Mouse (Mus musculus): ENCODE results near the gene Nfkbil1.

Nfkbil1 gene

GRCm38 (mm10) chr17:35254241-35255098 is 18.9 kb upstream of the Nfkbil1 start:
- DNase-seq (ENCODE audit: low spot score) = no peak

- DNase-seq (ENCODE audit: low spot score) = no peak
Measured at GRCm38 (mm10) chr17:35253293-35254093, 17.9 kb upstream of the Nfkbil1 start.

DNA sequence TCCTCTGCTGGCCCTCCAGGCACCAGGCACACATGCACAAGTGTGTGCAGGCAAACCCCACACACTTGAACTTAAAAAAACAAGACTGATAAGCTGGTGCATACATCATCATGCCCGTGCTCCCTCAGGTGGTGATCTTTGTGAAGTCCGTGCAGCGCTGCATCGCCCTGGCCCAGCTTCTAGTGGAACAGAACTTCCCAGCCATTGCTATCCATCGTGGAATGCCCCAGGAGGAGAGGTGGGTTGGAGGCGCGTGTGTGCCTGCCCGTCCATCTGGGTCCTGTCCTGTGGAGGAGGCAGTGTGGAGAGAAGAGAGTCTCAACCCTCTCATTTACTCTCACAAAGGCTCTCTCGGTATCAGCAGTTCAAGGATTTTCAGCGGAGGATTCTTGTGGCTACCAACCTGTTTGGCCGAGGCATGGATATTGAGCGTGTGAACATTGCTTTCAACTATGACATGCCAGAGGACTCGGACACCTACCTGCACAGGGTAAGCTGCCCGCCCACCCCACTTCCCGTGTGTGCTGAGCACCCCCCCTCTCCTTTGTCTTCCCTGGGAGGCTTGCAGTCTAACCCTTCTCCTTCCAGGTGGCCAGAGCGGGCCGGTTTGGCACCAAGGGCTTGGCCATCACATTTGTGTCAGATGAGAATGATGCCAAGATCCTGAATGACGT is 17.2 kb upstream of the Nfkbil1 start:
- DNase-seq (ENCODE audit: low spot score) = no peak

GRCm38 (mm10) chr17:35251981-35252380 is 16.4 kb upstream of the Nfkbil1 start:
- no peak for DNase-seq (ENCODE audit: low spot score)

DNA sequence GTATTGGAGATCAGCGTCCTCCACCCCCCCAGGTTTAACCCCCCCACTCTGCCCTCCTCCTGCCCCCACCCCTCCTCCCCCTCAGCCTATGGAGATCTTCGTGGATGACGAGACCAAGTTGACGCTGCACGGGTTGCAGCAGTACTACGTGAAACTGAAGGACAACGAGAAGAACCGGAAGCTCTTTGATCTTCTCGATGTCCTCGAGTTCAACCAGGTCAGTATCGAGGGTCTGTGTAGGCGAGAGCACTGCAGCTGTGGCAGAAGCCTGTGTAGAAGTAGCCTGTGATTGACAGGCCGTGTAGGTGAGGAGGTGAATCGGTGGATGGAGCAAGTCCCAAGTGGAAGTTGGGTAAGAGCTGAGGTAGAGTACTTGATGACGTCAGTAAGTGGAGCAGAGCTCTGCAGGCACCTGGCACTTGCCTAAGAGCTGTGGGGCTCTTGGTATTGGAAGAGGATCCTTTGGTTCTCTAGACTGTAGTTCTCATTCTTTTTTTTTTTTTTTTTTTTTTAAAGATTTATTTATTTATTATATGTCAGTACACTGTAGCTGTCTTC is 15.6 kb upstream of the Nfkbil1 start:
- DNase-seq (ENCODE audit: low spot score) = peak; percentile 89

- no peak for DNase-seq (ENCODE audit: low spot score)
Measured at GRCm38 (mm10) chr17:35250348-35251120, 14.9 kb upstream of the Nfkbil1 start.

DNA sequence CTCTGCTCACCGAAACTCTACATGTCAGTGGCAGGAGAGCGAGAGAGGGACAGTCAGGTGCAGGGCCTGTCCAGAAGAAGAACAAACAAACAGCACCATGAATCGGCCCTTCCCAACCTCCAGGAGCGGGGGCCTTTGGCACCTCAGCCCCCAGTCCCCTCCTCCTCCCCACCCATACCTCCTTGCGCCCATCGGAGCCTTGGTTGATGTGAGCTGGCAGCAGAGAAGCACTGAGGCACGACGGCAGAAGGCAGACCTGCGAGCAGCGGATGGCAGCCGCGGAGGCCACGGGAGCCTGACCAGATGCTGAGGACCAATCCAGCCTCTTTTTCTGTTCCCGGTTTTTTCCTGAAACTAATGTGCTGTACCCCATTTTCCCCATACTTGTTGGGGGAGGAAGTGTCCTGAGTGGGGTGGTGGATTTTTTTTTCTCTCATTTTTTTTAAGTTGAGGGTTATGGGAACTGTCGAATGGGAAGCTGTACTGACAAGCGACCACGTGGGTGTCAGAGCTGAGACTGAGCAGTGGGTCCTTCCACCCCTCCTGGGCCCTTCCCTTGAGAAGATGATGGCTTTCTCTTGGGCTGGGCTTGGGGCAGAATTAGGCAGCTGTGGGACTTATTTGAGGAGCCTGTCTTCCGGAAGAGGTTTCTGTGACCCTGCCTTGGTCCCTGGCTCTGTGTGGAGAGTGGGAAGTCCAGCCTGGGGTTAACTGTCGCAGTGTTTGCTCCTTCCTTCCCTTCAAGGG is 14.0 kb upstream of the Nfkbil1 start:
- no peak for DNase-seq (ENCODE audit: low spot score)

DNA sequence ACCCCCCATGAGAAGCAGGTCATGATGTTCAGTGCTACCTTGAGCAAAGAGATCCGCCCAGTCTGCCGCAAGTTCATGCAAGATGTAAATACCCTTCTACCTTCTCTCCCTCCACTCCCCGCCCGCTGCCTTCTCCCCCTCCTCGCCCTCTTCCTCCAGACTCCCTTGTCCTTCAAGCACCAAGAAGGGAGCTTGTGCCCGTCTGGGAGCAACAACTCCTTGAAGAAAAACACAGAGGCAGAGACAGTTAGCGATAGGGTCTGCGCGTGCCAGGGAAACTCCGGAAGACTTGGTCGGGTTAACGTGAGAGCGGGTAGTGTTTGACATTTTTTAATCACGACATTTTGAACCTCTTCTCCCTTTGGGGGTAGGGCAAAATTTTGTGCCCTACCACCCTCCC is 13.4 kb upstream of the Nfkbil1 start:
- DNase-seq (ENCODE audit: low spot score) = no peak

GRCm38 (mm10) chr17:35247144-35247543 is 11.6 kb upstream of the Nfkbil1 start:
- DNase-seq (ENCODE audit: low spot score) = no peak

DNA sequence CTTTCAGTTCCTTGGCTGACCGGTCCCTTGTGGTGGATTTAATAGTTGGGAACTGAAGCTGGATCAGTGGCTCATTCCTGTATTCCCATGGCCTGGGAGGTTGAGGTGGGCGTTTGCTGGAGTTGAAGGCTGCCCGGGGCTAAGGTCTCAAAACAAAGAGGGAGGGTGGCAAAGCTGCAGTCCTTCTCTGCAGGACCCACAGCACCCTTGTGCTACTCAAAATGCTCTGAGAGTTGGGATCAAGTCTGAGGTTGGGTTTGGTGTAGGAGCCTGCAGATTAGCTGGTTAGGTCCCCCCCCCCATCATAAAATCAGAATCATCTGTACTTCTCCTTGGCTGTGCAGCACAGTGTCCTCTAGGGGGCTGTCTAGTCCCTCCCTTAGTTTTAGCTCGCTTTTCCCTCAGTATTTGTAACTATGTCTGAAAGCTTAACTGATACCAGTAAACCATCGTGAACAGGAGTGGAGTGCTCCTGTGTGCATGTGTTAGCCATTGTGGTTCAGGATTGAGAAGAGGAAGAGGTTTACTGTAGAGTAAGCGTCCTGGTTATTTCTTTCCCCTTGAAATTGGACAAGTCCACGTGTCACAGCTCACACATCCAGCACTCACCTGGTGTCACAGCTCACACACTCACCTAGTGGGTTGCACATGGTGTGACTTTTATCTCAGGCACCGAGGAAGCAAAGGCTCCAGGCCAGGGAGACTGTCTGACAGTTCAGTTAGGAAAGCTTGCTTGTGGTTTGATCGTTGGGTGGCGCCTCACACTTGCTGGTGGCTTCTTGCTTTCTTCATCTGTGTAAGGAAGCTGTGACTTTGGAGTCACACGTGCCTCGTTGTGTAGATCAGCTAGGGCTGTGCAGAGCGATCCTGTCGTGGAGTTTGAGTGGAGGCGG is 10.4 kb upstream of the Nfkbil1 start:
- no peak for DNase-seq (ENCODE audit: low spot score)

DNA sequence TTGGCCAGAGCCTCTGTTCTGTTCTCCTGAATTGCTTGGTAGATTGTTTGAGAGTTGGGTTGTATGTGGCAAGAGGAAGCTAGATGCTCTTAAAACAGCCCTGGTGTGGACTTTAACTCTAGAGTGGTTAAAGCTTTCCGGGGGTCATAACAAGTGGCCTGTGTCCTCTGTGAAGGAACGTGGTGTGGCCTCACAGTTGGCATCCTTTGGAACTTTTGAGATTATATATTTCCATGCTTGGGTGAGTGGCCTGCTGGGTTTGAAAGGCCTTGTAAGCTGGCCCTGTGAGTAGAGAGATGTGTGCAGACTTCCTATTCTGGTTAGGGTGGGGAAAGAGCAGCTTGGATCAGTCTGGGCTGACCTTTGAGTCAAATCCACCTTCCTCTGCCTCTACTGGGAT is 9.4 kb upstream of the Nfkbil1 start:
- no peak for DNase-seq (ENCODE audit: low spot score)

DNA sequence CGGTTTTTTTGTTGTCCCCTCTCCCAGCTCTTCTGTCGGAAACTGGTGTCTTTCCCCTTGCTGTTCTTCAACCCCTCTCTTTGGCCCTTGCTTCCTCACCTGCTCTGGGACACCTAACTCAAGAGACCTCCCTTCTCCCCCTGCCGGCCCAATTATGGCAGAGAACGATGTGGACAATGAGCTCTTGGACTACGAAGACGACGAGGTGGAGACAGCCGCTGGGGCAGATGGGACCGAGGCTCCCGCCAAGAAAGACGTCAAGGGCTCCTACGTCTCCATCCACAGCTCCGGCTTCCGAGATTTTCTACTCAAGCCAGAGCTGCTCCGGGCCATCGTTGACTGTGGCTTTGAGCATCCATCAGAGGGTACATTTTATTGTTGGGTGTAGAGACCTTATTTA is 7.5 kb upstream of the Nfkbil1 start:
- DNase-seq (ENCODE audit: low spot score) = no peak

GRCm38 (mm10) chr17:35242015-35242941 is 6.7 kb upstream of the Nfkbil1 start:
- no peak for DNase-seq (ENCODE audit: low spot score)

DNA sequence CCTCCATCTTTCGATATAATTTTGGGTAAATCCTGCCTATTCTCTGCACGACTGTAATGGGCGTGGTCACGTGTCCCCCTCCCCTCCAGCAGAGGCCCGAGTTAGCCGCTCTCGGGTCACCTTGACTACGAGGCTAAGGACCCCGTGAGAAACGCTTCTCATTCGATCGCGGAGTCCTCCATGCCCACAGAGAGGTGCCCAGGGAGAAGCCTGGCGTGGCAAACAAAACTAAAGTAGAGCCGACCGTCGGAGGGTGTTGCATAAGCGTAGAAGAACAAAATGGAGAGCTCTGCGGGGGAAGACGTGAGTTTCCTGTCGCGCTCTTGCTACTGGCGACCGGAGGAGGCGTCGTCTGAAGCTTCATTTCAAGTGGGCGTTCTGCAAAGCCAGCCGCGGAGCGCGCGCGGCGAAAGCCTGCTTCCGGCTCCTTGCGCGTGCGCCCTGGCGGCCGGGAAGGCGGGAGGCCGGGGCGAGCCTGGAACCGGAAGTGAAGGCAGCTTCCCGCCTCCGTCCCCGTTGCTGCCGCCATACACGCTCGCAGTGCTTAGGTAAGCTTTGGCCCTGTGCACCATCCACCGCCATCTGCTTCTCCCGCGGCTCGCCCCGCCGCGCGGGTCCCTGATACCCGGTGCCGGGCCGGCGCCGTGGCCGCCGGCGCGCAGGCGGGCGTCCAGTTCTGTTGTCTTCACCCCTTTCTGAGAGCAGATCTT is 5.9 kb upstream of the Nfkbil1 start, which contains the start of gene Ddx39b:
Gene Ddx39b, plus strand, starts transcription at position 442 of the 710 bp plus-strand sequence.
- peak; percentile 96 for DNase-seq (ENCODE audit: low spot score)

- DNase-seq (ENCODE audit: low spot score) = no peak
Measured at GRCm38 (mm10) chr17:35240384-35241304, 5.1 kb upstream of the Nfkbil1 start.

DNA sequence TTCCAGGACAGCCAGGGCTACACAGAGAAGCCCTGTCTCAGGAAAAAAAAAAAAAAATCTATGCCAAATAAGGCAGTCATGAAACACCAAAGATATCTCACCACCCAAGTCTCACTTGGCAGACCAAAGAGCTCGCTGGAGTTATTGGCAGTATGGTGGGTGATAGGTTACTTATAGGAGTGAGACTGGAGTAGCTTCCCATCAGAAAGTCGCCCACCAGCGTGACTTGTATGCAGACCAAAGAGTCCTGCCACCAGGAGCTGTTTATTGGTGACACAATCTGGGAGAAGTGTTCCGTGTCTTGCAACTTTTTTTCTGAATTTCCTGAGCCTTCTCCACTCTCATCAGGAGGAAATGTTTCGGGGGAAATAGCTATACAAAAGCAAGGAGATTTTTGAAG is 4.1 kb upstream of the Nfkbil1 start:
- no peak for DNase-seq (ENCODE audit: low spot score)

DNA sequence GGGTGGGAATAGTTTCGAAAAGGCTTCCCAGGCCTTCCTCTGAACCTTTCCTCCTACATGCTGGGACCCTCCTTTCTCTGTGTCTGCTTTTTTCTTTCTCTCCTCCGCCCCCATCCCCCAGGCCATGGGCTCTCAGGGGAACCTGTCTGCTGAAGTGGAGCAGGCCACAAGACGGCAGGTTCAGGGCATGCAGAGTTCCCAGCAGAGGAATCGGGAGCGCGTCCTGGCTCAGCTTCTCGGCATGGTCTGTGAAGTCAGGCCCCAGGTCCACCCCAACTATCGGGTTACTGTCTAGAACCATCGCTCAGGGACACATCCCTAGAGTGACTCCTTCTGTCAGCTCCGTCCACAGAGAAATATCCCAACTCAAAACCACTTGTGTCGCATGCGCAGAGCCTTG is 1.9 kb upstream of the Nfkbil1 start:
- no peak for DNase-seq (ENCODE audit: low spot score)
